Mouse (Mus musculus): ENCODE results near the gene Prpsap2.

Prpsap2 gene

GRCm38 (mm10) chr11:61717990-61718389 lies 43.9 kb downstream of the Prpsap2 start:
- intact Hi-C loops (cut with DNase I), result loop anchor here (10.0 kb wide), 1 partner anchor 213 kb away; the partner anchor contains the start of gene B9d1

DNA sequence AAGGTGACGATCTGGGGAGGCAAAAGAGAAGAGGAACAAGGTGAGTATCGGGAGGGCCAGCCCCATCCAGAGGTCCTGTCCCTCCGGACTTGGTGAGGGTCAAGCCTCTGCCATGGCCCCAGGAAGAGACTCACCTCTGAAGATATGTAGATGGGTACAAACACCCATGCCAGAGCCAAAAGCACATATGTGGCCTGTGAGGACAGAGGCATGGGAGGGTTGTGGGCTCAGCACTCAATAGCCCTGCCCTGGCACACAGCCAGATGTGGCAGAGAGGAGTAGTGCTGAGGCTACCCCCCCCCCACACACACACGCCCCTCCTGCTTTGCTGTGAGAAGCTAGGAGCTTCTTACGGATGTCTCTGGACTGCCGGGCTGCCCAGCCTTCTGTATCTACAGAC lies 46.8 kb downstream of the Prpsap2 start:
- intact Hi-C loops (cut with DNase I), result loop anchor here (2.0 to 10.0 kb wide), 2 partner anchors 86 to 210 kb away; partner anchors contain the start of gene B9d1

DNA sequence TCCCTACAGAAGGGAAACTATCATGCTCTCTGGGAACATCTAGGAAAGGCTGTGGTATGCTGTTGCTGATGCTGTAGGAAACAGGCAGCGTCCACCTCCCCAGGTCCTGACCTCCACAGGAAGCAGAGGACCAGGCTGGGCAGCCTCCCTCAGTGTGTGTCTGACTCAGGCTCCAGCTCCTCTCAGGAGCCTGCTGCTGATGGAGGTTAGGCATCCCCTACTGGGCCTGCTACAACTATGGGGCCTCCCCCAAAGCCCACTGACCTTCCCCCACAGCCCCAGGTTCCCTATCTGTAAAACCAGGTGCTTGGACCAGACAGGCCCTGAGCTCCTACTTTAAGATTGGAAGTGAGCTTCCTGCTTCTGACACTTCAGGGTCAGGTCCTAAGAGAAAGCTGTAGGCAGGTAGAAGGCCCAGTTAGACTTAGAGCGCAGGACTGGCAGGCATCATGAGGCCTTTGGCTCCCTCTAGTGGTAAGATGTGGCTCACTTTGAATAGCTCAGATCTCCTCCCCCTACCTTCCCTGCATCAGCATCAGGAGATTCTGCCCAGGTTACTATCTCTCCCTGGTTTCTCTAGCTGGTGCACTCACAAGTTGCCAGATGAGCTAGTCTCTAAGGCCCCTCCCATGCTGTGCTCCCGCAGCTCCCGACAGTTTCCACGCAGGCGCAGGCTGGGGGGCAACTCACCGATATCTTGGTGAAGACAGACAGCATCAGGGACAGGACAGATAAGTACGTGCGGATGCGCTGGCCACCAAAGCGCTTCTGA lies 47.4 kb downstream of the Prpsap2 start:
- intact Hi-C loops (cut with DNase I), result loop anchor here (2.0 to 10.0 kb wide), 3 partner anchors 86 to 297 kb away; partner anchors contain the start of gene B9d1

DNA sequence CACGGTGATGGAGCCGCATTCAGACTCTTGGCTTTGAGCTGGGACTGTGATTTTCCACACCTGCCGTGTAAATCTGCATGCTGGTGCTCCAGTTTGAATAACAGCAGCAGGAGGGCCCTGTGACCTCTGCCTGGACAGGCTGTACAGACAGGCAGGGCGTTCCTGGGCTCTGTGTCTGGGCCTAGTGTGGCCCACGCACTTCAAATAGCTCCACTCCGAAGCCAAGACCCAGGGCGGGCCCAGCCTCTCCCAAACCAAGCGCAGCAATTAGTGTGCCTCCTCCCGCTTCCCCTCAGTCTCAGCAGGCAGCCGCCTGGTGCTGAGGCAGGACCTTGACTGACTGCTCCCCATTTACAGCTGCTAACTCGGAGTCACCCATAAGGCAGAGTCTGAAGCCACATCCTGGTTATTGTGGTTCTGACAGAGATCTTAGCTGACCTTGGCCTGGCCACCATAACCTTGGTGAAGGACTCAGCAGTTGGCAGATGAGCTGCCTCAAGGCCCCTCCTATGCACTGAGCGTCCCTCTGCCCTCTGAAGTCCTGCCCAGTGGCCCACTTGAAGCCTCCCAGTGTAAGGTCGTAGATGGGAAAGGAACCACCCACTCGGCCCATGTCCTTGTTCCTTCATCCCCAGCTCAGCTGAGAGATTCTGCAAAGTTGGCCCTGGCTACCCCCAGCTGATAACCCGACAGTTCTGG lies 48.6 kb downstream of the Prpsap2 start:
- intact Hi-C loops (cut with DNase I), result loop anchor here (2.0 to 10.0 kb wide), 3 partner anchors 47 to 296 kb away; partner anchors contain the start of gene B9d1

DNA sequence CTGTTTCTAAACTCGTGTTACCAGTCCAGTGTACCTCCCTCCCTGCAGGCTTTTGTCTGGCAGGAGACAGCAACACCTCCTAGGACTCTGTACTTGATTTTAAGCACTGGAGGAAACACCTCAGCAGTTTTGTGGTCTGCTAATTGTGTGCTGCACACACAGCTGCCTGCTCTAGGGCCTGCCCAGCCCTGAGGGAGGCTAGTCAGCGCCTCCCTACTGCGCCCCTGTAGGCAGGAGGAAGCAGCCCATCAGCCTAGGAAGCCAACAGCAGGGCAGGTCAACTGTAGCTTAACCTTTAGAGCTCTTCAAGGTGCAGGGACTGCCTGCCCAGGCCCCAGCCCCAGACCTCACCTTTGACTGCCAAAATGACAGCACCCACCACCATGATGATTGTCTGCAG lies 53.0 kb downstream of the Prpsap2 start:
- intact Hi-C loops (cut with DNase I), result no loop called here

GRCm38 (mm10) chr11:61706232-61706631 lies 55.7 kb downstream of the Prpsap2 start:
- intact Hi-C loops (cut with DNase I), result no loop called here

DNA sequence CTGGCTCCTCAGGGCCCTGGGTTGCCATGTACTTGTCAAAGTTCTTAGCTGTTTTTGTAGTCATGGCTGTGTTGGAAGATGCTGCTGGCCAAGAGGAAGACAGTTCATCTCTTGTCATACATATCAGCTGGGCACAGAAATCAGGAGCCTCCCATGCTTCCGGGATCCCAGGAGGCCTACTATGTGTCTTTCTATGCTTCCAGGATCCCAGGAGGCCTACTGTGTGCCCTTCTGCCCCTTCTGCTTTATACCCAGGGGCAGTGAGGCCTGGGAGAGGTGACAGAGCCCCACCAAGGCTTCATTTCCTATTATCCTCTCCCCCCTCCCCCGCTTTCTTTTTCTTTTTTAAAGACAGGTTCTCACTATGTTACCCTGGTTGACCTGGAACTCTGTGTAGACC lies 56.3 kb downstream of the Prpsap2 start:
- intact Hi-C loops (cut with DNase I), result no loop called here

- intact Hi-C loops (cut with DNase I), result no loop called here
These were observed 59.4 kb downstream of the Prpsap2 start for GRCm38 (mm10) chr11:61702494-61702893.

GRCm38 (mm10) chr11:61701696-61702095 lies 60.2 kb downstream of the Prpsap2 start:
- intact Hi-C loops (cut with DNase I), result no loop called here

DNA sequence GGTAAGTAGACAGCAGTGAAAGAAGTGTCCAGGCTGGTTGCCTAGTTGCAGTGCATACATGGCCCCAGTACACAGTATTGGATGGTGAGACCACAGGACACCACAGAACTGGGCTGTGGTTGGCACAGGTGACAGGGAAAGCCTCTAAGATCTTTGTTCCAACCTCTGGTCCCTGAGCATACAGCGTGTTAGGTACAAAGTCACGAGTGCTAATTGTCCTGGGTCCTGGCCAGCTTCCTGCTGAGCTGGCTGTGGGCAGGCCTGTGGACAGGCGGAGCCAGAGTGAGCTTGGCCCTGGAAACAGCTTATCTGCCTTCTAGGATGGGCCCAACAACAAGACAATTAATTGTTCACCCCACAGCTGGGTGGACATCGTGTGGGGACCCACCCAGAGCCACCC lies 62.0 kb downstream of the Prpsap2 start:
- intact Hi-C loops (cut with DNase I), result no loop called here

GRCm38 (mm10) chr11:61699460-61699859 lies 62.4 kb downstream of the Prpsap2 start:
- intact Hi-C loops (cut with DNase I), result no loop called here

DNA sequence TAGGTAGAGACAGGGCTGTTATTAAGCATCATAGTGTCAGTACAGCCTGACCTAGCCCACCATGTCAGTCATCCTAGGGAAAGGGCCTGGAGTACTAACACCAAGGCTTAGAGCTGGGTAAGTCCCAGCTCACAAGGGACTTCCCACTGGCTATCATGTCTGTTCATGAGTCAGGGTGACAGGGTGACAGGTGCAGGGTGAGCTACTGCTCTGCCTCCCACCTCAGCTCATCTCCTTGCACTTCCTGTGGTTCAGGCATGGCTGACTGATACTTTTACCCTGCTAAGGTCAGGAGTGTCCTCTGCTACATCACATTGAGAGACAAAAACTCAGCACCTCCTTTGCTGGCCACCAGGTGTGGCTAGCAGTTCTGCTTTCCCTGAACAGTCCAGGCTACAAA lies 63.0 kb downstream of the Prpsap2 start:
- intact Hi-C loops (cut with DNase I), result no loop called here

DNA sequence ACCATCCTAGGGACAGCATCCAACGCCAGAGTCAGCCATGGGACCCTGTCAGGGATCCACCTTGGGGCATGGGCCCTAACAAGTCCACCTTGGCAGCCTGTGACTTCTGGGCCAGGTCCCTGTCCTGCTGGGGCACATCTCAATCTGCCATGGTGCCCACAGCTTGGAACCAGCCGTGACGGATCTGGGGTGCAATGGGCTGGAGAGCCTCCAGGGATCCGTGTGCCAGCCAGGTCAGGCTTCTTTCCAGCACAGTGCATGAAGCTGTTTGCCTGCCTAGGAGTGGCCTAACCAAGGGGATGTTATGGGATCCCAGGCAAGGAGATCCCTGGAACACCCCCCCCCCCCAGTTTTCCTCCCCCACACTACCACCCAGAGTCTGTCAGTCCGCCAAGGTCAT lies 68.9 kb downstream of the Prpsap2 start:
- intact Hi-C loops (cut with DNase I), result no loop called here

- intact Hi-C loops (cut with DNase I), result no loop called here
These were observed 74.3 kb downstream of the Prpsap2 start for GRCm38 (mm10) chr11:61687595-61687994.

DNA sequence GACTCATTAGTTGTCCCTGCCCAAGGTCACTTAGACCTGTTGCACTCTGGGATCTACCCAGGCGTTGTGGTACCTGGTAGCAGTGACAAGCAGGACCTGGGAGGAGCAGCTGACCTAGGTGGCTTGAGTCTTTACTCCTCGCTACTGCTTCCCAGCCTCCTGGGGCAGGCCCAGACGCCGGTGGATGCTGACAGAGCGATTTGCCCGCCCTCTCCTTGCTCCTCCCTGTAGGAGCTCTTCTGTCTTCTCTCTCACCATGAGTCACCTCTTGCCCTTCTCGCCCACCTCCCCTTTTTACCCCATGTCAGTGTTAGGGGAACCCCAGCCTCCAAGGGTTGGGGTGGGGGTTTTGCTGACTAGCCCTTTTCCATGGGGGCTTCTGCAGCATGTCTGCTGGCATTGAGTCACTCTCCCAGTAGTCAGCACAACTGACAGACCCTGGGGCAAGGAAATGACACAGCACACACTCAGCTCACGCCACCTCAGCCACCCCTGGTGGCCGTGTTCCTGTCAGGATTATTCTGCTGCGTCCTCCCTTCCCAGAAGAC lies 74.9 kb downstream of the Prpsap2 start:
- intact Hi-C loops (cut with DNase I), result no loop called here

DNA sequence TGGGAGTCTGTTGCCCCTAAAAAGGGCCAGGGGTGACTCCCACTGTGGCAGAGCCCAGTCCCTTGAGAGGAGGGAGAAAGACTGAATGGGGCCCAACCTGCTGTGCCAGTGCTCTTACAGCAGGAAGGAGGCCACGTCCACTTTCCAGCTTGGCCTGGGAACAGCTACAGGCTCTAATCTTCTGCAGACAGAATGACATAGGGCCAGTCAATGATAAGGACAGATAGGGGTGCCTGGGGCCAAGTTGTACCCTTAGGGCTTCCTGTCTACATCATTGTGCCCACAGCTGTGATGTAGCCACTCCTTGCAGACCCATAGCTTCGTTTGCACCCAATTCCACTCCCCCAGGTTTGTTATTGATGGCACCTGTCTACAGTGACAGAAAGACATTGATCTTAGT lies 75.7 kb downstream of the Prpsap2 start:
- intact Hi-C loops (cut with DNase I), result no loop called here

DNA sequence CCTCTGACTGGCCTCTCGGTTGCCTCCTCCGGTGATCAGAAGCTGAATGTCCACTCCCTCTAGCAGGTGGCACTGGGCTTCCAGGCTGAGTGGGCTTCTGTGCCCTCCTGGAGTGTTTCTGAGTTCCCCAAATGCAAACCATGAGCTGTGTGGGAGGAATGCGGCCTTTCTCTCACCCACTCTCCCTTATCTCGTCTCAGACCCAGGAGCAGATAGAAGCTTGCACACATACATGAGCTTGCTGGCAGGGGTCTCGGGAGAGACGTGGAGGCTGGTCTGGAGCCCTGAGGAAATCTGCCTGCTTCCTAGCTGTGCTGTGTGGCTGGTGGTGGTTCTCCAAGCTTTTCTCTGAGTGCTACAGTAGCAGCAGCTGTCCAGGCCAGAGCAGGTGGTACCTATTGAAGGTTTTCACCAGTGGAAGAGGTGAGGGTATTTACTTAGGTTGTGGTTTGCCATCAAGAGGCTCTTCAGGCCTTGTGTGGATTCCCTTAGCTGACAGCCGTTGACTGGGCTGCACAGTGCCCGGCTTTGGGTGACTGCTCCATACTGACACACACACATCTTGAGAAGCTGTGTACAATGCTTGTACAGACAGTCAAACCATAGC lies 76.7 kb downstream of the Prpsap2 start:
- intact Hi-C loops (cut with DNase I), result no loop called here

DNA sequence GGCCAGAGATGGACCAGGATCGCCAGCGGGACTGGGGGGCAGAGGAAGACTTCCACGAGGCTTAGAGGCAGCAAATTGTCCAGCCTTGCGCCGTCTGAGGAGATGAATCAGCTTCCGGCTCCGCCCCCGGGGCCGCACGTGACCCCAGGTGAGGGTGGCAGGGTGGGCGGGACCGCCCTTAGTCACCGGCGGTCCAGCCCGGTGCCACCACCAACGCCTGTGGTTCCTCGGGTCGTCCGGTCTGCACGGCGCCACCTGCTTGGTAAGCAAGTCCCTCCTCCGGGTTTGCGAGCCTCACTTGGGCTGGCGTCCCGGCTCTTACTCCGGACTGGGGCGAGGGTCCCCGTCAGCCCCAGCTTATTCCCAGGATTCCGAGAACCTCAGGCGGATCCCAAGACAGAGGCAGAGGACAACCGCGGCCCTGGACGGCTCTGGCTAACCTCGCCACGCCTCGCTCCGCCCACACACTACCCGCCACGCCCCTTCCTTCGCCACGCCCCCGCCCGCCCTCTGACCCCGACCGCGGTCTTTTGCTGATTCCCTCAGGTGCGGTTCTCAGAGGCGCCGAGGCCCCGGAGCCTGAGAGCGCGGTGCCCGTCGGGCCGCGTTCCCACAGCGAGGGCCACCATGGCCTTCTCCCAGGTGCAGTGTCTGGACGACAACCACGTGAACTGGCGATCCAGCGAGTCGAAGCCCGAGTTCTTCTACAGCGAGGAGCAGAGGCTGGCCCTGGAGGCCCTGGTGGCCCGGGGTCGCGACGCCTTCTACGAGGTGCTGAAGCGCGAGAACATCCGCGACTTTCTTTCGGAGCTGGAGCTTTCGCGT lies 77.8 kb downstream of the Prpsap2 start, which contains the start of gene Fam83g:
Gene Fam83g (plus strand): TSS at position 185 of the 825 bp plus-strand sequence.
- intact Hi-C loops (cut with DNase I), result no loop called here
